Mouse (Mus musculus) heart, postnatal 25 days (tissue): Measurements from ENCODE around the gene Plekha5. TPM values are rescaled to one million over a fixed set of nuclear protein-coding genes. Genes with fewer than 3 reads are reported as not detected.
"Not testable (repeated sequence)": the region's sequence is repeated elsewhere in the genome, so short reads cannot be mapped to it uniquely, and the experiment has no call there.

ENCODE experiments used
- DNase-seq: peaks from one replicate; pipeline ENCODE4 v3.0.0; 2022; ENCODE audit warnings: low spot score
- intact Hi-C: fragments of 180-260 bp; cut with DNase I; formaldehyde crosslinking; loops from one replicate; pipeline ENCODE4 v1.15.1; 2025
- total RNA-seq, 2 experiments: library from RNA; stranded (reverse); gene quantifications; 2 replicates each; pipeline ENCODE4 v1.2.3; 2021

Gene Plekha5
- total RNA-seq, 2 experiments from 2014 or later, result 27.2 to 31.0 TPM

GRCm38 (mm10) chr6:140516202-140516601 lies 92.3 kb downstream of the Plekha5 start:
- intact Hi-C loops, result loop anchor here (5.0 kb wide), 1 partner anchor 39 kb away; no protein-coding TSS in a partner anchor
- DNase-seq, result no peak

- no peak for DNase-seq
Observed at GRCm38 (mm10) chr6:140517188-140517587, 93.3 kb downstream of the Plekha5 start.

GRCm38 (mm10) chr6:140519019-140519418 lies 95.2 kb downstream of the Plekha5 start:
- DNase-seq, result no peak
- intact Hi-C loops, result loop anchor here (5.0 kb wide), 1 partner anchor 42 kb away; no protein-coding TSS in a partner anchor

More at GRCm38 (mm10) chr6:140517188-140517587, 93.3 kb downstream of the Plekha5 start:
- intact Hi-C loops, result loop anchor here (5.0 kb wide), 1 partner anchor 40 kb away; no protein-coding TSS in a partner anchor

- no peak for DNase-seq
- intact Hi-C loops, result loop anchor here (5.0 kb wide), 1 partner anchor 42 kb away; no protein-coding TSS in a partner anchor
Observed at GRCm38 (mm10) chr6:140519488-140520159, 95.8 kb downstream of the Plekha5 start.

- intact Hi-C loops, result no loop called here
Observed at GRCm38 (mm10) chr6:140520961-140521360, 97.1 kb downstream of the Plekha5 start.

GRCm38 (mm10) chr6:140521832-140522231 lies 98.0 kb downstream of the Plekha5 start:
- DNase-seq, result no peak
- intact Hi-C loops, result no loop called here

More at GRCm38 (mm10) chr6:140520961-140521360, 97.1 kb downstream of the Plekha5 start:
- no peak for DNase-seq

GRCm38 (mm10) chr6:140523600-140523999 lies 99.7 kb downstream of the Plekha5 start:
- DNase-seq, result no peak
- intact Hi-C loops, result no loop called here

- DNase-seq, result no peak
- intact Hi-C loops, result no loop called here
Observed at GRCm38 (mm10) chr6:140528414-140528813, 104.6 kb downstream of the Plekha5 start.

- DNase-seq, intact Hi-C loops: not testable (repeated sequence)
Observed at GRCm38 (mm10) chr6:140532858-140533257, 109.0 kb downstream of the Plekha5 start.

- DNase-seq, result no peak
- intact Hi-C loops, result no loop called here
Observed at GRCm38 (mm10) chr6:140533606-140534005, 109.8 kb downstream of the Plekha5 start.

- no peak for DNase-seq
- intact Hi-C loops, result no loop called here
Observed at GRCm38 (mm10) chr6:140535504-140535903, 111.7 kb downstream of the Plekha5 start.

- DNase-seq, result no peak
- intact Hi-C loops, result no loop called here
Observed at GRCm38 (mm10) chr6:140541919-140542318, 118.1 kb downstream of the Plekha5 start.

GRCm38 (mm10) chr6:140543005-140543794 lies 119.3 kb downstream of the Plekha5 start:
- intact Hi-C loops, result no loop called here
- no peak for DNase-seq

- intact Hi-C loops, result no loop called here
- DNase-seq, result no peak
Observed at GRCm38 (mm10) chr6:140546095-140546494, 122.2 kb downstream of the Plekha5 start.

GRCm38 (mm10) chr6:140546648-140547201 lies 122.9 kb downstream of the Plekha5 start:
- intact Hi-C loops, result no loop called here
- no peak for DNase-seq

GRCm38 (mm10) chr6:140547203-140547944 lies 123.5 kb downstream of the Plekha5 start:
- intact Hi-C loops, result no loop called here

GRCm38 (mm10) chr6:140548082-140548769 lies 124.4 kb downstream of the Plekha5 start:
- intact Hi-C loops, result no loop called here
- DNase-seq, result no peak

More at GRCm38 (mm10) chr6:140547203-140547944, 123.5 kb downstream of the Plekha5 start:
- no peak for DNase-seq

- intact Hi-C loops, result no loop called here
- no peak for DNase-seq
Observed at GRCm38 (mm10) chr6:140550741-140551140, 126.9 kb downstream of the Plekha5 start.

- intact Hi-C loops, result loop anchor here (2.0 kb wide), 1 partner anchor 81 kb away; no protein-coding TSS in a partner anchor
- no peak for DNase-seq
Observed at GRCm38 (mm10) chr6:140554261-140554660, 130.4 kb downstream of the Plekha5 start.
